Mouse (Mus musculus) midbrain, embryonic 15.5 days (tissue): ENCODE results near the gene Gm6337. TPM values are rescaled to one million over a fixed set of nuclear protein-coding genes. Genes with fewer than 3 reads are reported as not detected.
"Not testable (repeated sequence)": the region's sequence is repeated elsewhere in the genome, so short reads cannot be mapped to it uniquely, and the experiment has no call there.

ENCODE experiments used
- ATAC-seq: fragments of 200-750 bp; cut with Nextera tagmentation; replicated peaks from 2 replicates; pipeline ENCODE4 v1.8.0; 2017; ENCODE audit warnings: moderate TSS enrichment
- H3K27ac ChIP-seq: fragments of 300-500 bp; sonication (generic); 2 replicates; pipeline ENCODE4 v1.5.1; 2015; ENCODE audit warnings: mild to moderate bottlenecking, inconsistent platforms
- H3K27me3 ChIP-seq: fragments of 300-500 bp; sonication (generic); replicated peaks from 2 replicates; pipeline ENCODE4 v1.6.1; 2015; ENCODE audit warnings: inconsistent platforms
- H3K36me3 ChIP-seq: fragments of 300-500 bp; sonication (generic); replicated peaks from 2 replicates; pipeline ENCODE4 v1.6.1; 2015; ENCODE audit warnings: inconsistent platforms
- H3K4me1 ChIP-seq: fragments of 300-500 bp; sonication (generic); 2 replicates; pipeline ENCODE4 v1.6.1; 2015; ENCODE audit warnings: inconsistent platforms
- H3K4me2 ChIP-seq: fragments of 300-500 bp; sonication (generic); 2 replicates; pipeline ENCODE4 v1.6.1; 2015; ENCODE audit warnings: inconsistent platforms, mild to moderate bottlenecking, moderate library complexity
- H3K4me3 ChIP-seq: fragments of 300-500 bp; sonication (generic); 2 replicates; pipeline ENCODE4 v1.5.1; 2015; ENCODE audit warnings: mild to moderate bottlenecking, inconsistent platforms
- H3K9ac ChIP-seq: fragments of 300-500 bp; sonication (generic); 2 replicates; pipeline ENCODE4 v1.6.1; 2015; ENCODE audit warnings: mild to moderate bottlenecking, inconsistent platforms
- H3K9me3 ChIP-seq: fragments of 300-500 bp; sonication (generic); 2 replicates; pipeline ENCODE4 v1.6.1; 2016; ENCODE audit warnings: inconsistent platforms
- WGBS: fragments of 180-500 bp; shearing (Covaris S2); methylation state at CpG from one replicate; pipeline ENCODE4 v1.1.7; 2015; ENCODE audit warnings: mixed read lengths; 5-methylcytosine and 5-hydroxymethylcytosine counted together
- polyA plus RNA-seq: library from polyadenylated mRNA; unstranded; fragments of >200 nt; fragmentation: Nextera tagmentation; extraction: Ambion mirVana; gene quantifications from 2 replicates; pipeline ENCODE4 v1.2.1, GENCODE M21; 2015

Gene Gm6337
- not detected in 2 replicates for polyA plus RNA-seq

- not testable (repeated sequence) for H3K4me2 ChIP-seq, ATAC-seq, H3K27ac ChIP-seq, H3K9me3 ChIP-seq, H3K9ac ChIP-seq, H3K4me1 ChIP-seq, H3K36me3 ChIP-seq, H3K27me3 ChIP-seq, H3K4me3 ChIP-seq
- WGBS = 91% methylated on average over 4 of the region's 4 CpGs
These were observed at the start of gene Gm6337 for GRCm38 (mm10) chr14:6058167-6058566. Gm6337 (minus strand) TSS chr14:6058267.

DNA sequence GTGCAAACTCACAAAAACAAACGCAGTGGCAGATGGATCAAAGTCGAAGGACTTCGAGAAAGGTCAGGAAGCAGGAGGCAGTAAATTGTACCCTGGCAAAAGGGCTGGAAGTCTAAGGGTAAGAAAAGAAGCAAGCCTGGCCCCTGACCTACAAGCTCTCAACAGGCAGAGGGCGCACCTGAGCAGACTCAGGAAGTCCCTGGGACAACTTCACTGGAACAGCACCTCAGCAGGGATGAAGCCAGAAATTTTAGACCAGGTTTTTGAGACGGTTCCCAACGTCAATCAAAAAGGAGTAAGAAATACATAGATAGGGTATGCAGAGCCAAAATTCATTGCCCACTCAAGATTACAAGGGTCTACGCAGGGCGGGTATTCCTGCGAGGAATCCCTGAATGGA lies 49.4 kb upstream of the Gm6337 start:
- H3K27me3 ChIP-seq, H3K36me3 ChIP-seq, ATAC-seq, H3K27ac ChIP-seq, H3K4me1 ChIP-seq, H3K9me3 ChIP-seq, H3K9ac ChIP-seq: not testable (repeated sequence)
- Histone ChIP-seq H3K4me2 (peak overlapping the region; percentile 47), H3K4me3 (peak overlapping the region; percentile 42)
- WGBS = 9% methylated on average over 9 of the region's 9 CpGs

GRCm38 (mm10) chr14:6093842-6094241 lies 35.8 kb upstream of the Gm6337 start, which contains the start of gene Gm8206:
Gm8206 (minus strand) TSS chr14:6093942.
- H3K4me1 ChIP-seq, H3K9ac ChIP-seq, H3K27ac ChIP-seq, H3K4me3 ChIP-seq, ATAC-seq, H3K4me2 ChIP-seq, H3K36me3 ChIP-seq, H3K9me3 ChIP-seq, H3K27me3 ChIP-seq: not testable (repeated sequence)
- WGBS = 93% methylated on average over 2 of the region's 3 CpGs

Other genes with a start within 250 kb of the Gm6337 start
- gene Gm3424, start 227.9 kb downstream of the Gm6337 start, polyA plus RNA-seq = not detected in 2 replicates
- gene Gm8237, start 177.9 kb downstream of the Gm6337 start, polyA plus RNA-seq = 1.5 and 2.0 TPM in 2 replicates
- gene Gm3248, start 96.5 kb downstream of the Gm6337 start, polyA plus RNA-seq = 3.9 and 4.0 TPM in 2 replicates
- gene Gm3453, start 79.1 kb downstream of the Gm6337 start, polyA plus RNA-seq = not detected in 2 replicates
- 4.2 and 6.9 TPM in 2 replicates for gene Gm8206, start 35.7 kb upstream of the Gm6337 start, polyA plus RNA-seq
- 4.6 and 5.2 TPM in 2 replicates for gene Gm3468, start 50.4 kb upstream of the Gm6337 start, polyA plus RNA-seq
- not detected in 2 replicates for gene Gm3476, start 67.5 kb upstream of the Gm6337 start, polyA plus RNA-seq
- not detected in 2 replicates for gene Gm21560, start 161.0 kb upstream of the Gm6337 start, polyA plus RNA-seq
- 8.5 and 8.9 TPM in 2 replicates for gene Gm3411, start 229.0 kb upstream of the Gm6337 start, polyA plus RNA-seq
- gene Gm21103, start 246.6 kb upstream of the Gm6337 start, polyA plus RNA-seq = not detected in 2 replicates